Mouse (Mus musculus): ENCODE data around the gene Ccser1. TPM values are rescaled to one million over a fixed set of nuclear protein-coding genes. Genes with fewer than 3 reads are reported as not detected.

Ccser1 gene
- polyA plus RNA-seq, 1 experiment from 2014 or later, result 11.3 TPM

DNA sequence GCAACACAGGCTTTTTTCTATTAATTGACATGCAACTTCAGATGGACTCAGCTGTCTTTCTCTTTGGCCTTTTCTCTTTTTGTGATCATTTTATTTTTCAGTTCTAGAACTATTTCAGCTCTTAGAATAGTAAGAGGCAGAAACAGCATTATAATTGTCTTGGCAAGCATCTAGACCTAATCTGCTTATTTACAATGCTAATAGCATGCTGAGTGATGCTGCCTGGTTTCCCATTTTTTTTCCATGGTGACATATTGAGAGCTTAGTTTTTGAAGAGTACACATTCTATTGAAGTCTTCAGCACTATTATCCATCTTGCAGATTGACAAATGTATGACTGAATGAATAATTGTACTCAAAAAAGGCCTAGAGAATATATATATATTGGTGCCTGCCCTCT lies 401.6 kb downstream of the Ccser1 start:
- no peak overlapping the region for H3K4me3 ChIP-seq (ENCODE audit: low read depth, low read length)
- no peaks in the 10 kb centered on the region for H3K27me3 ChIP-seq (ENCODE audit: control insufficient read depth, insufficient read depth, low read length)
- no peaks in the 10 kb centered on the region for H3K36me3 ChIP-seq (ENCODE audit: control insufficient read depth, insufficient read depth, low read length)
- H3K4me1 ChIP-seq (ENCODE audit: control insufficient read depth, insufficient read depth, low read length), result no peaks in the 10 kb centered on the region
- H3K4me2 ChIP-seq (ENCODE audit: low read depth), result no peak overlapping the region
- no peak overlapping the region for H3K9ac ChIP-seq (ENCODE audit: low read length)
- H3K9me3 ChIP-seq (ENCODE audit: control insufficient read depth, low read length), result no peaks in the 10 kb centered on the region
- no peak for ATAC-seq (ENCODE audit: insufficient read depth, low FRiP score, low TSS enrichment)
- no peak for DNase-seq (ENCODE audit: low spot score)
- H3K27ac ChIP-seq (ENCODE audit: low read depth, low read length), result no peak overlapping the region

DNA sequence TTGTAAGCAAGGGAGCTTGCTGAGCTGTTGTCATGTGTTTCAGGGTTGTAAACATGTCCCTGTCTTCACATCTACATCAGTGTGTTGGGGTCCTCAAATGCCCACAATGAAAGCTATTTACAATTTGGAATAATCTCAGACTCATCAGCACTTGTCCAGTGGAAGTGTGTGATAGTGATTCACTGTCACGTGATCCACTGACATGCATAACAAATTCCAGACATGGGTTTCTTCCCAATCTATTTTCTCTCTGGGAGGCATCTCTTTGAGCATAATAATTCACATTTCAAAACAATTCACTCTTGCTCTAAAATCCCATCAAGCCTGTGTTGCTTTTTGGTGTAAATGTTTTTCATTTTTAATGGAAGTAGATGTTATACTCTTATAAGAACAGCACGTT lies 408.9 kb downstream of the Ccser1 start:
- Histone ChIP-seq H3K27ac (ENCODE audit: low read depth, low read length) (no peak overlapping the region), H3K36me3 (ENCODE audit: control insufficient read depth, insufficient read depth, low read length) (no peaks in the 10 kb centered on the region), H3K4me2 (ENCODE audit: low read depth) (no peak overlapping the region), H3K4me3 (ENCODE audit: low read depth, low read length) (no peak overlapping the region), H3K9me3 (ENCODE audit: control insufficient read depth, low read length) (no peaks in the 10 kb centered on the region), H3K27me3 (ENCODE audit: control insufficient read depth, insufficient read depth, low read length) (no peaks in the 10 kb centered on the region), H3K4me1 (ENCODE audit: control insufficient read depth, insufficient read depth, low read length) (no peaks in the 10 kb centered on the region), H3K9ac (ENCODE audit: low read length) (no peak overlapping the region)
- 88% methylated on average over 2 of the region's 2 CpGs for WGBS
- DNase-seq (ENCODE audit: low spot score), result no peak
- no peak for ATAC-seq (ENCODE audit: insufficient read depth, low FRiP score, low TSS enrichment)

DNA sequence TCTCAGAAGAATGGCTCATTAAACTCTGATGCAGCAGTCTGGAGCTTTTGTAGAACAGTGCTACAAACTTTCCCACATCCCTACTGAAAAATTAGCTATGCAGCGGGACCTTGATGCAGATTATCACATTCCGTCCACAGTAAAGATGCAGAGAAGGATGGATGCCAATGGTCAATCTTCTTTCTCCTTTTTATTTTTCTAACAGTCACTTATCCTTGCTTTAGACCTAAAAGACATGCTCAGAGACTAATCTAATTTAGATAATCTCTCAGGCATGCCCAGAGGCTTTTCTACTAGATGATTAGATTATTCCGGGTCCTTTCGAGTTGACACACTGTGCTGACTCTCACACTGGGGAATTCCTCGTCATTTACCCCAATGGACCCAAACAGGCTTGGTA lies 421.8 kb downstream of the Ccser1 start:
- Histone ChIP-seq H3K4me1 (ENCODE audit: control insufficient read depth, insufficient read depth, low read length) (no peaks in the 10 kb centered on the region), H3K27me3 (ENCODE audit: control insufficient read depth, insufficient read depth, low read length) (no peaks in the 10 kb centered on the region), H3K9ac (ENCODE audit: low read length) (no peak overlapping the region), H3K27ac (ENCODE audit: low read depth, low read length) (no peak overlapping the region), H3K4me2 (ENCODE audit: low read depth) (no peak overlapping the region), H3K36me3 (ENCODE audit: control insufficient read depth, insufficient read depth, low read length) (no peaks in the 10 kb centered on the region), H3K9me3 (ENCODE audit: control insufficient read depth, low read length) (no peaks in the 10 kb centered on the region), H3K4me3 (ENCODE audit: low read depth, low read length) (no peak overlapping the region)
- 91% methylated on average over 5 of the region's 5 CpGs for WGBS
- DNase-seq (ENCODE audit: low spot score) (no peak), ATAC-seq (ENCODE audit: insufficient read depth, low FRiP score, low TSS enrichment) (no peak)

DNA sequence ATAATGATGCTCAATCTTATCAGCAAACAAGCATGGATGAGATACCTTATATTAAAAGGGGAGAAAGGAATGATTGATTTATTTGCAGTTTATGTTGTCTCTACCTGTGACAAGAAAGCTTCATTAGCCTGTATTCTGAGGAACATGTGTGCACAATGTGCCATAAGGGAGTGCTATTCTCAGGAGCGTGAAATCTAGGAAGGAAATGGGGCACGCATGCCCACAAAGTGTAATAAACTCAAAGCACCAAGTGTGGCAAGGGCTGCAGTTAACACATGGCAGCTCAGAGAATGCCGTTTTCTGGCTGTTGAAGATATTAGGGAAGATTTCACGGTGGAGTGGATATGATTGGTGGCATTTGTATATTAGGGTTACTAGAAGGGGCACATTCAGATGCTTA lies 434.8 kb downstream of the Ccser1 start:
- H3K4me2 ChIP-seq (ENCODE audit: low read depth), result no peak overlapping the region
- DNase-seq (ENCODE audit: low spot score) (no peak), ATAC-seq (ENCODE audit: insufficient read depth, low FRiP score, low TSS enrichment) (no peak)
- no peak overlapping the region for H3K27ac ChIP-seq (ENCODE audit: low read depth, low read length)
- no peak overlapping the region for H3K9ac ChIP-seq (ENCODE audit: low read length)
- no peak overlapping the region for H3K4me3 ChIP-seq (ENCODE audit: low read depth, low read length)
- no peaks in the 10 kb centered on the region for H3K9me3 ChIP-seq (ENCODE audit: control insufficient read depth, low read length)
- H3K4me1 ChIP-seq (ENCODE audit: control insufficient read depth, insufficient read depth, low read length), result no peaks in the 10 kb centered on the region
- WGBS, result 69% methylated on average over 4 of the region's 4 CpGs
- no peaks in the 10 kb centered on the region for H3K27me3 ChIP-seq (ENCODE audit: control insufficient read depth, insufficient read depth, low read length)
- H3K36me3 ChIP-seq (ENCODE audit: control insufficient read depth, insufficient read depth, low read length), result no peaks in the 10 kb centered on the region

DNA sequence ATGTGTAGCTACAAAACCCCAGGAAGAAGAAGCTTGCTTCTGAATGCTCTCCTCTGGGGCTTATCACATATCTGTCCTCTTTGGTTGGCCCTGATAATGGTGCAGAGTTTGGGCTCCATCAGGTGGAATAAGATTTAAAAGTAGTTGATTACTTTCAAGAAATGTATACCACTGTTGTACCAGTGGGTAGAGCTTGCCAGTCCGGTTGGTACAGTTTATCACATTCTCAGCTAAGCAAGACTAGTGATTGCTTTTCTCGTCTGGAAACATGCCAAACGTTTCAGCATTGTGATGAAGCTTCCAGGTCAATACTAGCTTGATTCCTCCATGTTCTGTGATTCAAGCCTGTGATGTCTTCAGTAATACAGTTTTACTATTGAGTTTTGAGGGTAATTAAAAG lies 441.6 kb downstream of the Ccser1 start:
- DNase-seq (ENCODE audit: low spot score) (no peak), ATAC-seq (ENCODE audit: insufficient read depth, low FRiP score, low TSS enrichment) (no peak)
- 93% methylated on average over 3 of the region's 3 CpGs for WGBS
- Histone ChIP-seq H3K9ac (ENCODE audit: low read length) (no peak overlapping the region), H3K9me3 (ENCODE audit: control insufficient read depth, low read length) (no peaks in the 10 kb centered on the region), H3K4me2 (ENCODE audit: low read depth) (no peak overlapping the region), H3K4me1 (ENCODE audit: control insufficient read depth, insufficient read depth, low read length) (no peaks in the 10 kb centered on the region), H3K4me3 (ENCODE audit: low read depth, low read length) (no peak overlapping the region), H3K27me3 (ENCODE audit: control insufficient read depth, insufficient read depth, low read length) (no peaks in the 10 kb centered on the region), H3K27ac (ENCODE audit: low read depth, low read length) (no peak overlapping the region), H3K36me3 (ENCODE audit: control insufficient read depth, insufficient read depth, low read length) (no peaks in the 10 kb centered on the region)

DNA sequence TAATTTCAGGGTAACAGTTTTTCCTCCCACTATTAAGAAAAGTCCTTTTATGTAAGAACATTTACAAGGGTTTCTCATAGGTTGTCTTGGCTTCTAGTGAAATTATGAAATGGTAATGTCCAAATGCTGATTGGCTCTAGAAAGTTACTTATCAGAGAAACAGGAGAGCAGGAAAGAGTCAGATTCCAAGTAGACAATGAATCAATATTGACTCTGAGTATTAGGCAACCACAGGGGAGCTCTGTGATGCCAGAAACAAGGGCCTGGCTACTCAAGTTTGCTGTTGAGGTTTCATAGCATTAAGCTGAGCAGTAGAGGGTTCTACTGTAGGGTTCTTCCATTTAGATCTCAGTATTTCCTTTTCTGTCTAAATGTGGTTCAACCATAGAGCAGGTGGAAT lies 481.3 kb downstream of the Ccser1 start:
- Histone ChIP-seq H3K9me3 (ENCODE audit: control insufficient read depth, low read length) (no peaks in the 10 kb centered on the region), H3K36me3 (ENCODE audit: control insufficient read depth, insufficient read depth, low read length) (no peaks in the 10 kb centered on the region), H3K27ac (ENCODE audit: low read depth, low read length) (no peak overlapping the region), H3K4me1 (ENCODE audit: control insufficient read depth, insufficient read depth, low read length) (no peaks in the 10 kb centered on the region), H3K4me3 (ENCODE audit: low read depth, low read length) (no peak overlapping the region), H3K9ac (ENCODE audit: low read length) (no peak overlapping the region), H3K4me2 (ENCODE audit: low read depth) (no peak overlapping the region), H3K27me3 (ENCODE audit: control insufficient read depth, insufficient read depth, low read length) (no peaks in the 10 kb centered on the region)
- ATAC-seq (ENCODE audit: insufficient read depth, low FRiP score, low TSS enrichment), result no peak
- no peak for DNase-seq (ENCODE audit: low spot score)

DNA sequence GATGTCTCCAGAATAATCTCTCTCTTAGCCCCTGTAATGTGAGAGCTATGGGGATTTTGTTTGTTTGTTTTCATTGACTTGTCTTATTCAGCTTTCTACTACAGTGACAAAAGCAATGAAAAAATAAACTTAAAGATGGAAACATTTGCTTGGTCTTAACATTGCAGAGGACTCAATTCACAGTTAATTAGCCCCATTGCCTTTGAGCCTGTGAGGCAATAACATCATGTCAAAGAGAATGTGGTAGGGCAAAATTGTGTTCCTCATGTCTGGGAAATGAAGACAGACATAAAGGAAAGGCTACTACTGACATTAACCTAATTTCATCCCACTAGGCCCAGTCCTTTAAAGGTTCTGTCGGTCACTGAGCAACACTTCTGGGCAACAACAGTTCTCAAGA lies 484.4 kb downstream of the Ccser1 start:
- 94% methylated on average over 1 of the region's 1 CpGs for WGBS
- Histone ChIP-seq H3K27ac (ENCODE audit: low read depth, low read length) (no peak overlapping the region), H3K27me3 (ENCODE audit: control insufficient read depth, insufficient read depth, low read length) (no peaks in the 10 kb centered on the region), H3K4me2 (ENCODE audit: low read depth) (no peak overlapping the region), H3K9me3 (ENCODE audit: control insufficient read depth, low read length) (no peaks in the 10 kb centered on the region), H3K9ac (ENCODE audit: low read length) (no peak overlapping the region), H3K4me3 (ENCODE audit: low read depth, low read length) (no peak overlapping the region), H3K36me3 (ENCODE audit: control insufficient read depth, insufficient read depth, low read length) (no peaks in the 10 kb centered on the region), H3K4me1 (ENCODE audit: control insufficient read depth, insufficient read depth, low read length) (no peaks in the 10 kb centered on the region)
- ATAC-seq (ENCODE audit: insufficient read depth, low FRiP score, low TSS enrichment) (no peak), DNase-seq (ENCODE audit: low spot score) (no peak)

DNA sequence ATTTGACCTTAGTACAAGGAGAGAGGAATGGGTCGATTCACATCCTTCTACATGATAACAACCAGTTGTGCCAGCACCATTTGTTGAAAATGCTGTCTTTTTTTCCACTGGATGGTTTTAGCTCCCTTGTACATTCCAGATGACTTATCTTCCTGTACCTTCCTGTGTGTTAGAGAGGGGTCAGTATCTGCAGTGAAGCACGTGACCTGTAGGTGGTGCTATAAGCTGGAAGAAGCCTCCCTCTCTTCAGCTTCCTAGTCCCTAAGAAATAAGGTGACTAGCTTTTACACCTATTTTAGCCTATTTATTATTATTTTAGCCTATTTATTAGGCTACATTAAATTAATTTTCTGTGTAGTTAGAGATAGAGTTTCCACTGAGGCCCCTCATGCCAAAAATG lies 506.9 kb downstream of the Ccser1 start:
- Histone ChIP-seq H3K4me1 (ENCODE audit: control insufficient read depth, insufficient read depth, low read length) (no peaks in the 10 kb centered on the region), H3K9me3 (ENCODE audit: control insufficient read depth, low read length) (no peaks in the 10 kb centered on the region), H3K4me2 (ENCODE audit: low read depth) (no peak overlapping the region), H3K9ac (ENCODE audit: low read length) (no peak overlapping the region), H3K36me3 (ENCODE audit: control insufficient read depth, insufficient read depth, low read length) (no peaks in the 10 kb centered on the region), H3K27me3 (ENCODE audit: control insufficient read depth, insufficient read depth, low read length) (no peaks in the 10 kb centered on the region), H3K27ac (ENCODE audit: low read depth, low read length) (no peak overlapping the region), H3K4me3 (ENCODE audit: low read depth, low read length) (no peak overlapping the region)
- peak; percentile 10 for DNase-seq (ENCODE audit: low spot score)
- ATAC-seq (ENCODE audit: insufficient read depth, low FRiP score, low TSS enrichment), result no peak
- WGBS, result 34% methylated on average over 2 of the region's 2 CpGs

DNA sequence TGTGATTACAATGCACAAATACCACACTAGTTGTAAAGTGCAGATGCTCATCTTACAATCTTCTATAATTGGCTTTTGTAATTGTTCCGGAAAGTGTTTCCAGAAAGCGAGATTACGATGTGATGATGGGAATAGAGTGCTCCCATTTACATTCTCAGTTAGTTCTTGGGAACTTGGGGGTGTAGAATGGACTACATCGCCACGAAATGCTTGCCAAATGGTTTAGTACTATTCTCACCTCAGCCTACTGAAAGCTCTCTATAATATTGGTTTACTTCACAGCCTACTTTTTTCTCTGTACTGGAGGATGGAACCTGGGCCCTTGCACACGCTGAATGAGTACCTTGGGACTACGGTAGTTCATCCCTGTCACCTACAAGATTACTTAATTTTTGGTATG lies 522.9 kb downstream of the Ccser1 start:
- DNase-seq (ENCODE audit: low spot score) (no peak), ATAC-seq (ENCODE audit: insufficient read depth, low FRiP score, low TSS enrichment) (no peak)
- Histone ChIP-seq H3K9ac (ENCODE audit: low read length) (no peak overlapping the region), H3K27me3 (ENCODE audit: control insufficient read depth, insufficient read depth, low read length) (no peaks in the 10 kb centered on the region), H3K9me3 (ENCODE audit: control insufficient read depth, low read length) (no peaks in the 10 kb centered on the region), H3K4me3 (ENCODE audit: low read depth, low read length) (no peak overlapping the region), H3K4me1 (ENCODE audit: control insufficient read depth, insufficient read depth, low read length) (no peaks in the 10 kb centered on the region), H3K36me3 (ENCODE audit: control insufficient read depth, insufficient read depth, low read length) (no peaks in the 10 kb centered on the region), H3K27ac (ENCODE audit: low read depth, low read length) (no peak overlapping the region), H3K4me2 (ENCODE audit: low read depth) (no peak overlapping the region)
- WGBS, result 94% methylated on average over 7 of the region's 7 CpGs

Data from neural tube, embryonic 11.5 days (tissue).